Mouse (Mus musculus) brown adipose tissue, adult 24 weeks (tissue): ENCODE results near the gene Scnn1b. TPM values are rescaled to one million over a fixed set of nuclear protein-coding genes. Genes with fewer than 3 reads are reported as not detected.
A peak's percentile ranks its signal among the peaks of the same experiment; 100 is the strongest.

ENCODE experiments used
- H3K27ac ChIP-seq: fragments of 200-500 bp; replicated peaks from 2 replicates; pipeline ENCODE4 v1.5.1; 2012; ENCODE audit warnings: low read depth, mild to moderate bottlenecking, low read length
- H3K4me1 ChIP-seq: fragments of 200-500 bp; 2 replicates; pipeline ENCODE4 v1.6.1; 2012; ENCODE audit warnings: low read length, mixed read lengths; ENCODE audit not compliant: control insufficient read depth, insufficient read depth, insufficient read length
- H3K4me3 ChIP-seq: fragments of 200-500 bp; 2 replicates; pipeline ENCODE4 v1.5.1; 2012; ENCODE audit warnings: low read depth, mild to moderate bottlenecking, low read length, moderate library complexity; ENCODE audit not compliant: insufficient read depth
- polyA plus RNA-seq: library from polyadenylated mRNA; stranded (reverse); fragments of >200 nt; gene quantifications from 2 replicates; pipeline ENCODE4 v1.2.4, GENCODE M21; 2012; ENCODE audit not compliant: missing spikeins, insufficient read depth, insufficient read length

The Scnn1b gene
- polyA plus RNA-seq, 1 experiment, result not detected

- Histone ChIP-seq H3K27ac (no peak overlapping the region), H3K4me1 (no peaks in the 10 kb centered on the region), H3K4me3 (no peak overlapping the region)
Measured at GRCm38 (mm10) chr7:121890636-121891360, 26.0 kb downstream of the Scnn1b start.

DNA sequence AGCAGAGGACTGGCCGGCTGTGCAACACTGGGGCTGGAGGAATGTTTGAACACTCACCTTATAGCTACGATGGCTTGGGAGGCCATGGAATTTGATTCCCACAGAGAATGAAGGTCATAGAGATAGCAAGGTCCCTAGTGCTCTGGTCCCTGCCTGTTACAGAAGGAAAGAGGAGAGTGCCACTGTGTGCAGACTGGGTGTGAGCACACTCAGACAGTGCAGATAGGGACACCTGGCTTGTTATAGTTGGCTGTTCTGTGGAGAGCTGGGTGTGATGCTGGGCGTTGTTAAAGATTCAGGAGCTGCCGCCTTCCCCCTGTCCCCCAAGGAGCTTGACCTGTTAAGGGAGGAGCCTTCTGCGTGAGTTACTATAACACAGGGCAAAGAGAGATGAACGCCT, 31.9 kb downstream of the Scnn1b start:
- Histone ChIP-seq H3K27ac (no peak overlapping the region), H3K4me1 (no peaks in the 10 kb centered on the region)

GRCm38 (mm10) chr7:121899311-121899710, 34.5 kb downstream of the Scnn1b start:
- Histone ChIP-seq H3K4me3 (no peak overlapping the region), H3K27ac (no peak overlapping the region), H3K4me1 (no peaks in the 10 kb centered on the region)

More for the DNA sequence above, 31.9 kb downstream of the Scnn1b start:
- H3K4me3 ChIP-seq, result no peak overlapping the region

- no peak overlapping the region for H3K27ac ChIP-seq
- no peak overlapping the region for H3K4me3 ChIP-seq
- H3K4me1 ChIP-seq, result no peaks in the 10 kb centered on the region
Measured at GRCm38 (mm10) chr7:121899940-121900339, 35.1 kb downstream of the Scnn1b start.

DNA sequence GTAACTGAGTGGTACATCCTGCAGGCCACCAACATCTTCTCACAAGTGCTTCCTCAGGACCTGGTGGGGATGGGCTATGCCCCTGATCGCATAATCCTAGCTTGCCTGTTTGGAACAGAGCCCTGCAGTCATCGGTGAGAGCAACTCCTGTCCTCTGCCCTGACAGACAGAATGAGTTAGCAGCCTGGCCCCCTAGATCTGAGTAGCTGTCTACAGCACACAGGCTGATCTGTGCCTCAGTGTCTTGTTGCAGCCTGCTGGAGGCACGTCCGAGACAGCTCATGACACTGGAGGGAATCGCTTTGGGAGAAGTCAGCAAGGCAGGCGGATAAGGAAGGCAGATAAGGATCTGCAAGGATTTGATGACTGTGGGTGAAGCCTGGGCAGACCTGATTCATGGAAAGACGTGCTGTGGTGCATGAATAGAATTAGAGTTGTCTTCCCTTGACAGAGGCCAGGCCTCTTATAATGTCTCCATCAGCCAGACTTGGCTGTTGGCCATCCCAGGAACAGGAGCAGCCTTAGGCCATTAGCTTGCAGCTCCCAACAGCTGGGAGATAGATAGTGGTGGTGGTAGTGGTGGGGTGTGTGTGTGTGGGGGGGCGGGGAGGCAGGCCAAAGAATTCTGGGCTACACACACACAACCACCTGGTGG, 38.0 kb downstream of the Scnn1b start:
- Histone ChIP-seq H3K27ac (no peak overlapping the region), H3K4me1 (no peaks in the 10 kb centered on the region), H3K4me3 (no peak overlapping the region)

DNA sequence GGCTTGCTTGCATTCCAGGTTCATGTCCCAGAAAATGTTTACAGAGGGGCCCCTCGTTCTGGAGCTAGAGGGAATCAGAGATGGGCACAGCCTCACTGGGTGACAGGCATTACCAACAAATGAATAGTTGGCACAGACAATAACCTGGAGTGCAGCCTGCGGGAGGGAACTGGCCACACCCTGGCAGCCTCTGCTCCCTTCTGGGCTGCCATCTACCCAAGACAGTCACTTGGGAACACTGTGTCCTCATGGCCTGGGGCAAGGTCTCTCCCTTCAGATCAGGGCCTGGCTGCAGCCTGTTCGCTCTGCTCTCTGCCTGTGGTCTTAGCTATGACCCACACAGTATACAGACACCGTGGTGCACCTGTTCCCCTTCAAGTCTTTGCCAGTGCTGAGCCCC, 42.0 kb downstream of the Scnn1b start:
- Histone ChIP-seq H3K27ac (no peak overlapping the region), H3K4me3 (no peak overlapping the region), H3K4me1 (no peaks in the 10 kb centered on the region)

DNA sequence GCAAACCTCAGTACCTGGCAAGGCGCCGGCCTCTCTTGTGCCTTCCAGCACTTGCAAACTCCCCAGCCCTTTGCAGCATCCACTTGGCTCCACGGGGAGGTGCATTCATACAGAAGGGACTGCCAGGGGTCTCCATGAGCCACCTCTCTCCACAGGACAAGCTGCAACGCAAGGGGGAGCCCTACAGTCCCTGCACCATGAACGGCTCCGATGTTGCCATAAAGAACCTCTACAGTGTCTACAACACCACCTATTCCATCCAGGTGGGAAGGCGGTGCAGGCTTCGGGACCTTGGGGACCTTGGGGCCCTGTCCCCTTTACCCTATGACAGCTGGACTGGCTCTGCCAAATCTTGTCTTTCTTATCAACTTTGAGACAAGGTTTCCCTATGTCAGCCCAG, 47.4 kb downstream of the Scnn1b start:
- Histone ChIP-seq H3K4me1 (no peaks in the 10 kb centered on the region), H3K27ac (no peak overlapping the region), H3K4me3 (no peak overlapping the region)

DNA sequence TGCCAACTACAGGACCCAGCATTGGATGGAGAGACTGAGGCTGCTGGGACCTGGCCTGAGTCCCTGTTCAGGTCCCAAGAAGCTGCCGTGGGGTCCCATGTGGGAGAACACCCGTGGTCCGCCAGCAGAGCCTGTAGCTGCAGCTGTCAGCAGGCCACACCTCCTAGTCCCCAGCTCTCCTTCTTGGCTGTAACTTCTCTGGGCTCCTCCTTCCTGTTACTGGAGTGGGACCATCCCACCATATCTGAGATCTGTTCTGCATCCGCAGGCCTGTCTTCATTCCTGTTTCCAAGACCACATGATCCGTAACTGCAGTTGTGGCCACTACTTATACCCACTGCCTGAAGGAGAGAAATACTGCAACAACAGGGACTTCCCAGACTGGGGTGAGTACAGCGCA, 49.1 kb downstream of the Scnn1b start:
- Histone ChIP-seq H3K27ac (no peak overlapping the region), H3K4me1 (no peaks in the 10 kb centered on the region), H3K4me3 (no peak overlapping the region)

- Histone ChIP-seq H3K27ac (no peak overlapping the region), H3K4me1 (no peaks in the 10 kb centered on the region), H3K4me3 (no peak overlapping the region)
Measured at GRCm38 (mm10) chr7:121924361-121924760, 59.5 kb downstream of the Scnn1b start.

DNA sequence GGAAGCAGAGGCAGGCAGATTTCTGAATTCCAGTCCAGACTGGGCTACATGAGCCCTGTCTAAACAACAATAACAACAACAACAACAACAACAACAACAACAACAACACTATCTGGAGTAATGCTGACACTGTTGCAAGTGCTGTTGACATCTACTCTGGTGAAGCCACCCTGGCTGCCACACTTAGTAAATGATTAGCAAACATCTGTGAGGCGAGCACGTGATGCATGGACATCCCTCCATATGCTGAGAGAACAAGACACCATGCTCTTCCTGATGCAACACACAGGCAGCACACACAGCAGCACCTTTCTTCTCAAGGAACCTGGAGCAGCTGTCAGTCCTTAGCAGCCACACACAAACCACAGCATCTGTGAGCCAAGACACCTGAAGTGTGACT, 63.0 kb downstream of the Scnn1b start:
- Histone ChIP-seq H3K4me1 (no peaks in the 10 kb centered on the region), H3K4me3 (no peak overlapping the region), H3K27ac (no peak overlapping the region)

GRCm38 (mm10) chr7:121931246-121931645, 66.4 kb downstream of the Scnn1b start:
- Histone ChIP-seq H3K4me3 (no peak overlapping the region), H3K4me1 (no peaks in the 10 kb centered on the region), H3K27ac (no peak overlapping the region)

DNA sequence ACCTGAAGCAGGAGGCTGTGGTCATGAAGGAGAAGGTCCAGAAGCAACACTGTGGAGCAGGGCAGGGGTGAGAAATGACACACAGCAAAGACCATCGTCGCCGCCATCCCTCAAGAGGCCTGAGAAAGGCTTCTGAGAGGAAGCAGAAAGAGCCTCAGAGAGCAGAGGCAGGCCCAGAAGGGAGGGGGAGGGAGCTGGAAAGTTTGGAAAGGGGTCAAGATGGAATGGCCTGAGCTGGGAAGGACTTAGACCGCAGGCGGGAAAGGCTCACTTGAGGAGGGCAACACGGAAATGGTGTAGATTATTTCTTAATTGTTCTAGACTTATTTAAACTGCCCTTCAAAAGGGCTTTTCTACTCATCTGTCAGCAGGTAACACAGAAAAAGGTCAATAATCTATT, 68.8 kb downstream of the Scnn1b start:
- Histone ChIP-seq H3K4me1 (no peaks in the 10 kb centered on the region), H3K27ac (no peak overlapping the region)

GRCm38 (mm10) chr7:121934346-121934745, 69.5 kb downstream of the Scnn1b start:
- no peak overlapping the region for H3K4me3 ChIP-seq
- H3K27ac ChIP-seq, result peak overlapping the region; percentile 24; the same call in 1 of the 2 replicates
- H3K4me1 ChIP-seq, result no peaks in the 10 kb centered on the region

More for the DNA sequence above, 68.8 kb downstream of the Scnn1b start:
- no peak overlapping the region for H3K4me3 ChIP-seq

- Histone ChIP-seq H3K27ac (peak overlapping the region; percentile 64; the same call in 1 of the 2 replicates), H3K4me3 (no peak overlapping the region)
Measured at GRCm38 (mm10) chr7:121935906-121936794, 71.3 kb downstream of the Scnn1b start.

More at GRCm38 (mm10) chr7:121935906-121936794, 71.3 kb downstream of the Scnn1b start:
- H3K4me1 ChIP-seq, result no peaks in the 10 kb centered on the region
